Comparison of ENCODE assay signal across 7 mouse cellular contexts in the genomic region with DNA sequence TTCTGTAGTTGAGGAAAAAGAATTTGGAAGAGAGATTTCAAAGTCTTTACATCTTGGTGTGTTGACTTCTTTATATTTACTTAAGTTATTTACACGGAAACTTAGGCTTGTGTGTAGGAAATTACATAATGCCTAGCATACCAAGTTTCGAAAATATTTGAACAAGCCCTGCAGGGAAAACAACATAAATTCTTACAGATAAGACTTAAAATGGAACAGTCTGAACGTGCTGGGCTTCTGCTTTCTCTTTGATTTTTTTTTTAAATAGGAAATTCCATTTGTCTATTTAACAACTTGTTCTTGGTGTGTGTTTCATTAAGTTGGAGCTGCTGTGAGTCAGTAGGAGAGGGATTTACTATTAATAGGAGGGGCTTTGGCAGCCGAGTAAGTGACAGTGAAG. TPM values are rescaled to one million over a fixed set of nuclear protein-coding genes. Genes with fewer than 3 reads are reported as not detected.
A peak's percentile ranks its signal among the peaks of the same experiment; 100 is the strongest.
DNase-seq lines count a peak whose midpoint lies in the region; ATAC-seq and TF ChIP-seq lines count a peak whose summit lies in the region.

No protein-coding gene starts in this region.

- no peak for DNase-seq in spleen, adult 2 months (ENCODE audit: low read depth in 1 of 2, low spot score in 2 of 2)
- DNase-seq in spleen, postnatal 14 days (ENCODE audit: low spot score in 2 of 2): no peak
- DNase-seq in forebrain, postnatal 0 days: no peak
- DNase-seq in adrenal gland, postnatal 25 days: no peak
- no peak for DNase-seq in right cerebral cortex, postnatal 25 days
- no peak for DNase-seq in spleen, adult 18-20 months

- no peaks in the 10 kb centered on the region for H3K27me3 ChIP-seq in spleen, adult 2 months (ENCODE audit: control insufficient read depth, insufficient read depth, low read length)
- H3K27me3 ChIP-seq in forebrain, postnatal 0 days (ENCODE audit: insufficient read depth, low read length): no peaks in the 10 kb centered on the region
- H3K27me3 ChIP-seq in liver, embryonic 15.5 days: no peaks in the 10 kb centered on the region

- no peaks in the 10 kb centered on the region for H3K9me3 ChIP-seq in forebrain, postnatal 0 days (ENCODE audit: low read length)
- no peaks in the 10 kb centered on the region for H3K9me3 ChIP-seq in liver, embryonic 15.5 days (replicated peaks)

- H3K36me3 ChIP-seq in spleen, adult 2 months (ENCODE audit: control insufficient read depth, insufficient read depth, low read length): no peaks in the 10 kb centered on the region
- H3K36me3 ChIP-seq in forebrain, postnatal 0 days (ENCODE audit: insufficient read depth): no peaks in the 10 kb centered on the region
- H3K36me3 ChIP-seq in liver, embryonic 15.5 days (replicated peaks): no peaks in the 10 kb centered on the region

- H3K4me1 ChIP-seq in spleen, adult 2 months (ENCODE audit: control insufficient read depth, insufficient read depth, insufficient read length): no peaks in the 10 kb centered on the region; the same call in 1 of the 2 replicates
- no peaks in the 10 kb centered on the region for H3K4me1 ChIP-seq in forebrain, postnatal 0 days (ENCODE audit: insufficient read depth)
- H3K4me1 ChIP-seq in liver, embryonic 15.5 days (replicated peaks): peaks cover 8% of the 10 kb centered on the region; the same call in 1 of the 2 replicates

- no peak for TF ChIP-seq CTCF in spleen, adult 2 months (IDR thresholded peaks at IDR 0.05; ENCODE audit: extremely low read depth, insufficient read depth, insufficient read length, insufficient replicate concordance)
- no peak for TF ChIP-seq CTCF in forebrain, postnatal 0 days (IDR thresholded peaks at IDR 0.05; ENCODE audit: low read depth)

- no peak overlapping the region for H3K9ac ChIP-seq in forebrain, postnatal 0 days
- peak overlapping the region; percentile 93 for H3K9ac ChIP-seq in liver, embryonic 15.5 days

- no peak for TF ChIP-seq POLR2A in spleen, adult 2 months (IDR thresholded peaks at IDR 0.05; ENCODE audit: low read depth, low read length)

- no peak for ATAC-seq in forebrain, postnatal 0 days
- no peak for ATAC-seq in liver, embryonic 15.5 days (ENCODE audit: insufficient read depth)

- WGBS in spleen, adult 2 months: 20% methylated on average over 4 of the region's 4 CpGs
- 34% methylated on average over 4 of the region's 4 CpGs for WGBS in forebrain, postnatal 0 days
- 13% methylated on average over 4 of the region's 4 CpGs for WGBS in liver, embryonic 15.5 days (ENCODE audit: insufficient replicate concordance)

- peak overlapping the region; percentile 50 for H3K4me2 ChIP-seq in forebrain, postnatal 0 days (ENCODE audit: low read depth)
- H3K4me2 ChIP-seq in liver, embryonic 15.5 days: peak overlapping the region; percentile 65

- H3K27ac ChIP-seq in spleen, adult 2 months (ENCODE audit: insufficient read depth, low read length): peak overlapping the region; percentile 22; the same call in 1 of the 2 replicates
- H3K27ac ChIP-seq in forebrain, postnatal 0 days (ENCODE audit: low read depth, low read length): no peak overlapping the region
- peak overlapping the region; percentile 62 for H3K27ac ChIP-seq in liver, embryonic 15.5 days (replicated peaks)

- no peak overlapping the region for H3K4me3 ChIP-seq in spleen, adult 2 months (ENCODE audit: extremely low read depth, insufficient read depth, insufficient read length)
- H3K4me3 ChIP-seq in forebrain, postnatal 0 days (ENCODE audit: low read depth, low read length): peak overlapping the region; percentile 62
- peak overlapping the region; percentile 75 for H3K4me3 ChIP-seq in liver, embryonic 15.5 days (replicated peaks)

RNA-seq across cellular contexts. Expression of a gene that starts 3.9 kb away (rescaled TPM):
- 4.9 and 5.2 TPM in 2 replicates for polyA plus RNA-seq in spleen, adult 2 months (2012; rRNA removed)
- 76.3 and 93.7 TPM in 2 replicates for total RNA-seq in forebrain, postnatal 0 days (2014; rRNA removed)
- polyA plus RNA-seq in forebrain, postnatal 0 days (2015; fragmentation: Nextera tagmentation; extraction: Ambion mirVana): 13.5 and 14.5 TPM in 2 replicates
- polyA plus RNA-seq in liver, embryonic 15.5 days (2015; fragmentation: Nextera tagmentation; extraction: Ambion mirVana): 23.2 and 25.7 TPM in 2 replicates
- 71.0 and 86.6 TPM in 2 replicates for total RNA-seq in adrenal gland, postnatal 25 days (2021)
